Mouse (Mus musculus) CD4-positive, CD25-positive, alpha-beta regulatory T cell (primary cell): ENCODE data around the gene Tmem35b. TPM values are rescaled to one million over a fixed set of nuclear protein-coding genes. Genes with fewer than 3 reads are reported as not detected.

ENCODE experiments used
- polyA plus RNA-seq: library from polyadenylated mRNA; unstranded; fragments of 100-300 nt; shearing (Covaris generic); gene quantifications from one replicate; pipeline ENCODE4 v1.2.1, GENCODE M21; 2017

Tmem35b gene
- polyA plus RNA-seq = 24.2 TPM

GRCm38 (mm10) chr4:127123391-127123790 lies at the start of gene Tmem35b:
Gene Tmem35b (plus strand): TSS chr4:127123691.

GRCm38 (mm10) chr4:127076875-127077548 lies 46.5 kb upstream of the Tmem35b start, which contains the start of gene Zmym6:
Gene Zmym6 (plus strand): TSS chr4:127077383.

GRCm38 (mm10) chr4:127168914-127169345 lies 45.4 kb downstream of the Tmem35b start, which contains the start of gene Dlgap3:
Gene Dlgap3 (plus strand): TSS chr4:127169204.

Other genes with a start within 250 kb of the Tmem35b start
- gene Zmym4, start 155.6 kb upstream of the Tmem35b start, polyA plus RNA-seq = 52.4 TPM
- gene Sfpq, start 102.4 kb upstream of the Tmem35b start, polyA plus RNA-seq = 121 TPM
- gene Zmym1, start 62.5 kb upstream of the Tmem35b start, polyA plus RNA-seq = 25.4 TPM
- gene Zmym6, start 46.3 kb upstream of the Tmem35b start, polyA plus RNA-seq = 29.0 TPM
- gene Dlgap3, start 45.5 kb downstream of the Tmem35b start, polyA plus RNA-seq = 0.05 TPM
- gene Smim12, start 120.1 kb downstream of the Tmem35b start, polyA plus RNA-seq = 45.1 TPM
- not detected for gene Gja4, start 190.3 kb downstream of the Tmem35b start, polyA plus RNA-seq
- gene Gjb3, start 207.2 kb downstream of the Tmem35b start, polyA plus RNA-seq = not detected
- gene Gjb4, start 230.4 kb downstream of the Tmem35b start, polyA plus RNA-seq = not detected
- gene Gjb5, start 234.5 kb downstream of the Tmem35b start, polyA plus RNA-seq = not detected